Mouse (Mus musculus): Measurements from ENCODE around the gene Pcyt2.

Gene Pcyt2

GRCm38 (mm10) chr11:120617519-120618112 is at the start of gene Pcyt2:
Gene Pcyt2 (minus strand): TSS chr11:120617936.
- peak; percentile 94 for DNase-seq

DNA sequence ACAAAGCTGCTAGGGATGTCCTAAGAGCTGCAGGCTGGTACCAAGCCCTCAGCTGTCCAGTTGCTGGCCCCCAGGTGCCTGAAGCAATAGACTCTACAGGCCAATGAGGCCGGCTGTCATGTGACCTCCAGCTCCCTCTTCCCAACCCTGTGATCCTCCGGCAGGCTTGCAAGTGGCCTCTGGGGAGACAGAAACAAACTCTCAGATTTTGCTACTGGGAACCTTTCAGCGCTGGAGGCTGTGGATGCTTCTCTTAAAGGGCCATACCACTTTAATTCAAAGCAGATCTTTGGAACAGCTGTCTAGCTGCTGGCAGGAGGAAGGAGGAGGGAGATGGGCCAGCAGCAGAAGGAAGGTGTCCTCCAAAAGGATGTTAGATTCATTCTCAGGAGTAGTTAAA is 48.9 kb upstream of the Pcyt2 start:
- no peak for DNase-seq

DNA sequence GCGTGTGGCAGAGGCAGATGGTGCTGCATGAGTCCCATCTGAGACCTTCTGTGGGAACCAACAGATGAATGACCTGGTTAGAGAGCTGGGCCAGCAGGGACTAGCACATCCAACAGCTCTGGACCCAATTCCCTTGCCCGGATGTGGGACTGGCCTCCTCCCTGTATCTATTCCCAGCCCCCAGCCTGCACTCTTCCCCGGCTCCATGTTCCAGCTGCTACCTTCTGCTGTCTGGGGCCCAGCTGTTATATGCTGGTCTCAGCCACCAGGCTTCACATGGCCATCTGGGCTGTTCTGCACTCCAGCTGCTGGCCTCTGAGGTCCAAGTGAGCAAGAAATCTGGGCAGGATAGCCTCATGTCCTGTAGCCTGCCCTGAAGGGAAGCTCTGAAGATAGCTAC is 47.7 kb upstream of the Pcyt2 start:
- no peak for DNase-seq

DNA sequence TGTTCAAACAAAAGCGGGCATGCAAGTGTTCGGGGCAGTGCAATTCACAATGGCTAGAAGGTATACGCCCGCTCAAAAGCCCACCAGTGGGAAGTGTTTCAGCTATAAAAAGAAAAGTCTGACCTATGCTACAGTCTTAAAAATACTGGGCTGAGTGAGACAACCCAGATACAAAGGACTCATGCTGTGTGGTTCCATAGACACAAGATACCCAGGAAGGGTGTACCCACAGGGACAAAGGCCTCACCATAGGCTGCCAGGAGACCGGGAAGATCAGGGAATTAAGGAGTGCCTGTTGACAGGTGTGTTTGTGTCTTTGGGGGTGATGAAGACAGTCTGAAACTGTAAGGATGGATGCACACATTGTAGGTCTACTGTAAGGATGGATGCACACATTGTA is 46.0 kb upstream of the Pcyt2 start:
- no peak for DNase-seq

DNA sequence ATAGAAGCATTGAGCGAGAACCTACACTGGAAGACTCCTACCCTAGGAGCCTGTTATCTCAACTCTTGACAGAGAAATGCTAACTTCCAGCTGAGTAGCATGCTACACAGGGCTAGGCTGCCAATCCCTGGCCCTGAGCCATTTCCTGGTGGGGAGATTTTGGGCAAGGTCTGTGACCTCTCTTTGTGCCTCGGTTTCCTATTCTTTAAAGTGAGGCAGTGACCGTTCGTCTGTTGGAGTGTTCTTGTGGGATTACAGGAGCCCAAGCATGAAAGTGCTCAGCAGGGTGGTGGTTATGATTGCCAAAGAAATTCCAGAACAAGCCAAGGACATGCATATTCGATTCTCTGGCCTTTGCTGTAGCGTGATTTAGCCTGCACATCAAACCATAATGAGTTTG is 45.0 kb upstream of the Pcyt2 start:
- DNase-seq = no peak

GRCm38 (mm10) chr11:120661076-120661460 is 43.3 kb upstream of the Pcyt2 start, which contains the start of gene Notum:
Gene Notum (minus strand): TSS chr11:120661175.
- no peak for DNase-seq

DNA sequence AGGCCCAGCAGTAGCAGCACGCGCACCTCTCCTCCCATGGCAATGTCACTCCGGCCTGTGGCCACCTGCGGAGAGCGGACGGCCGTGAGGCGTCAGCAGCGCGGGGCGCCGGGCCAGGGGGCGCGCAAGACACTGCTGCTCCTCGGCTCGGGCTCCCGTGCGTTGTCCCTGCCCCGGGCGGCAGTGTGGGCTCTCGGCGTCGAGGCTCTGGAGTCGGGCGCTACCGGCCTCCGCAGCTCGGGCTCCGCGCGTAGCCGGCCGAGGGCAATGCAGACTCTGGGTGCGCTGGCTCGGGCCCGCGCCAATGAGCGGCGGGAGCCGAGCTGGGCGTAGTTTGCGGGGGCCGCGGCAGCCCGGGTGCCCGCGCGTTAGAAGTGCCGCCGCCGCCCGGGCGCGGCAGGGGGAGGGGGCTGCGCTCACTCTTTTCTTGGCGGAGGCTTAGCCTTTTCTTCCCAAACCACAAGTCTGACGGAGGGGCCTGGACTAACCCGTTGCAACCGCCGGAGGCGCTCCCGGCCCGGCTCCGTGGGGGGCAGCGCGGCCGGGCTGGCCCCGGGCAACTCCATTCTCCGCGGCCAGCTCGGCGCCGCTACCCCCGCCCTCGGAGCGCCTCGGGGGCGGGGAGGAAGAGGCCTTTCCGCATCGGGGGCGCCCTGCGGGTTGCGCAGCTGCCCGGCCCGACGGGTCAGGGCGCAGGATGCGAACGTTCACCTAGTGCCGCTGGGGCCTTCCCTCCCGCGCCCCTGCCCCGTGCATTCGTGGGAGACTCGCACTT is 42.8 kb upstream of the Pcyt2 start:
- no peak for DNase-seq

DNA sequence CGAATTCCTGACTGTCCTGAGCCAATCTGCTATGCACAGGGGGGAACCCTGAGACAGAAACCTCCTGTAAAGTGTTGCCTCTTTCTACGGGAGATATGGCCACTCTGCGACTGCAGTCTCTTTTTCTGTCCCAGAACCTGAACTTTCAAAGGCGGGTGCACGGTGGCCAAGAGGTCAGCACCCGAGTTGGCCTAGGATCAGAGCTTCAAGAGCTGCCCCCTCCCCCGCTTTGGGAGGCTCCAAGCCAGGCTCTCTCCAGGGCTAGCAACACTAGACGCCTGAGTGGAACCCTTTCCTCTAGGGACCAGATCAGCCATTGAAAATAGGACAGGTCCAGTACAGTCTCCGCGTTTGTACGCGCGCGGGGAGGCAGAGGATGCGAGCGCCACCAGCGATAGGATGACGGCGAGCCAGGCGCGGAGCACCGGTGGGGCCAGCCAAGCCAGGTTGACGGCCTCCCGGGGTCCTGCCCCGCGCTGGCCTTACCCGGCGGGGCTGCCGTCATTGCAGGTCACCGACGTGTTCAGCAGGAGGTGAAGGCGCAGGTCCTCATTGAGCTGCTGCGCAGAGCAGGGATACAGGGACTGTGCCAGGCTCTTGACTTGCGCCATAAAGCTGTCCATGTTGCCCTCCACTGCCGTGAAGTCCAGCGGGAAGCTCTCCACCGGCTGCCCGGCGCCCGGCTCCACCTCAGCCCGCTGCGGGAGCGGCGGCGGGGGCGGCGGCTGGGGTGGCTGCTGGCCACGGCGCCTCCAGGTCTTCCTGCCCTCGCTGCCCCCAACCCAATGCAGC is 42.0 kb upstream of the Pcyt2 start:
- DNase-seq = no peak

GRCm38 (mm10) chr11:120658876-120659410 is 41.2 kb upstream of the Pcyt2 start:
- DNase-seq = peak; percentile 72

- DNase-seq = no peak
Observed at GRCm38 (mm10) chr11:120657301-120657700, 39.6 kb upstream of the Pcyt2 start.

- DNase-seq = no peak
Observed at GRCm38 (mm10) chr11:120654741-120655140, 37.0 kb upstream of the Pcyt2 start.

DNA sequence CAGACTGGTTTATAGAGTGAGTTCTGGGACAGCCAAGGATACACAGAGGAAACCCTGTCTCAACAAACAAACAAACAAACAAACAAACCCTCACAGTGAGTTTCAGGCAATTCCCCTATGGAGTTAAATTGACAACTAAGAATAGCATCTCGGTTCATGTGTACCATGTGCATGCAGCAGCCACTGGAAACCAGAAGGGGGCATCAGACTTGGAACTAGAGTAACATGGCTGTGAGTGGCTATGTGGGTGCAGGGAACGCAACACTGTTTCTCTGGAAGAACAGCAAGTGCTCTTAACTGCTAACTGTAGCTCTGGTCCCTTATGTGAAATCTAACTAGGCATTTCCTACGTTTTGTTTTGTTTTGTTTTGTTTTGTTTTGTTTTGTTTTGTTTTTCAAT is 34.1 kb upstream of the Pcyt2 start:
- no peak for DNase-seq

GRCm38 (mm10) chr11:120648001-120648476 is 30.3 kb upstream of the Pcyt2 start, which contains the start of gene Myadml2:
Gene Myadml2 (minus strand): TSS chr11:120648158.
- no peak for DNase-seq

- DNase-seq = no peak
Observed at GRCm38 (mm10) chr11:120647047-120647830, 29.5 kb upstream of the Pcyt2 start.

DNA sequence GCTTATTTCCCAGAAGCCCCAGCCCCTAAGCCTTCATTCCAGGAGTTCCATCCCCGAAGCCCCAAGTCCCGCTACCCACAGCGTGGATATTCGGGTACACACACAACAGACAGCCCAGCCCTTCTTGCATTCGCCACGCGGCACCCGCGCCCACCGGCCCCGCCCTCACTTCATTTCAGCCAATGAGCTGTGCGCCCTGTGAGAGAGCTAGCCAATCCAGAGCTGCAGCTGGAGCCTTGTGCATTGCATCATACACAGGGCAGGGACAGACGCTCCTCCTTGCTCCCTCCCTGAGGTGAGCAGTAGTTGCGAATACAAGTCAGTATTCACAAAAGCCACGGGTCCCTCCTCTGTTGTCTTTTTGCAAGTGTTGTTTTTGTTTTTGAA is 25.9 kb upstream of the Pcyt2 start, which contains the start of gene Pycr1:
TSS of gene Pycr1 (minus strand) at position 169 of the 387 bp plus-strand sequence.
- peak; percentile 93 for DNase-seq

DNA sequence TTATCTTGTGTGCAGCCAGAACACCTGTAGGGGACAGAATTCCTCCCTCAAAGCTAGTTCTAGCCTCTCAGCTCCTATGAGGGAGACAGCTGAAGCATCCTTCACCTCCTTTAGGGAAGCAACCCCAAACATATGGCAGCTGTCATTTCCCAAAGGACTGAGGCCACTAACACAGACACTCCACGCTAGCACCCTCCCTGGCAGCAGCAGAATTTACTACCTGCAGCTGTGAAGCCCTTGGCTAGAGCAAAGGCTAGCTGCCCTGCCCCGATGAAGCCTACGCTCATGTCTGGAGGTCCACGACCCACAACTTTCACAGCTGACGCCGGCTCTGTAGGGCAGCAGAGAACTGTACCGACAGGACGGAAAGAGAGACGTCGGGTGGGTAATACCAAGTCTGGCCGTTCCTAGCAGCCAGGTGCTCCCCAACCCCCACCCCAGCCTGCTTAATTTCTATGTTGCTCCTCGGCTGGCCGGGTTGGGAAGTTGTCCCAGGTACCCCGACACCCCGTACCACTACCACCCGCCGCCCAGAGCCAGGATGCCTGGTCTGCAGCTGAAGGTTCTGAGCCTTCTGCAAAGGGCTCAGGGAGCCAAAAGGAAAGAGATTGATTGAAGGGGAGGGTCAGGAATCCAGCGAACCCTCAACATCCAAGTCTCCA is 25.3 kb upstream of the Pcyt2 start:
- no peak for DNase-seq

DNA sequence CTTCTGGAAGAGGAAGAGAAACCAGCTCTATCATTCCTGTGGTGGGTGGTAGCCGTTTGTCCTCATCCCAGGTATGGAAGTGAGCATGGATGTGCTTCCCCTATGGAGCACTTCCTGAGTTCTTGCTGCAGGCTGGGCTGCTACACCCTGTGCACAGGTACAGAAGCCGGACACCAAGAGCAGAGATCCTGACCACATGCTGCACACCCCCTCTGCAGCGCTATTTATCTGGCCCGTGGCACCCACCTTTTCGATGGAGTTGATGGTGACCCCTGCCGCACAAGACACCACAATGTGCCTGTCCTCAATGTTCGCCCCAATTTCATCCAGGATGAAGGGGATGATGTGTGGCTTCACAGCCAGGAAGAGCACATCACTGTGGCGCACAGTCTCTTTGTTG is 24.1 kb upstream of the Pcyt2 start:
- DNase-seq = no peak

DNA sequence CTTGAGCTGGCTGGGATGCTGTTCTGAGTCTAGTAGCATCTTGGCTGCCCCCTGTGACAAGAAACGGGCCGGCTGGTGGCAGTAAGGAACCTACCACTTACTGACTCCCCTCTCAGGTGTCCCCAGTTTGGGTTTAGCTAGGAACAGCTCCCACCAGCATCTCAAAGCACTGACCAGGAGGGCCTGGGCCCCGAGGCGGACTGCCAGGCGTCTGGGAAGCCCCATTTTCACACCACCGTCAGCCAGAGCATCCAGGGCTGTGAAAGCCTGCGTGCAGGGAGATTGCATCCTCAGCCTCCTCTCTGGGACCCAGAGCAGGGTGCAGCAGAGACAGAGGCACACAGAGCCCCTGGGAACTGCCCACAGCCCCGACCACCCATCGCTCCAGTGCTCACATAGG is 23.5 kb upstream of the Pcyt2 start:
- no peak for DNase-seq

- DNase-seq = no peak
Observed at GRCm38 (mm10) chr11:120634810-120635209, 17.1 kb upstream of the Pcyt2 start.

DNA sequence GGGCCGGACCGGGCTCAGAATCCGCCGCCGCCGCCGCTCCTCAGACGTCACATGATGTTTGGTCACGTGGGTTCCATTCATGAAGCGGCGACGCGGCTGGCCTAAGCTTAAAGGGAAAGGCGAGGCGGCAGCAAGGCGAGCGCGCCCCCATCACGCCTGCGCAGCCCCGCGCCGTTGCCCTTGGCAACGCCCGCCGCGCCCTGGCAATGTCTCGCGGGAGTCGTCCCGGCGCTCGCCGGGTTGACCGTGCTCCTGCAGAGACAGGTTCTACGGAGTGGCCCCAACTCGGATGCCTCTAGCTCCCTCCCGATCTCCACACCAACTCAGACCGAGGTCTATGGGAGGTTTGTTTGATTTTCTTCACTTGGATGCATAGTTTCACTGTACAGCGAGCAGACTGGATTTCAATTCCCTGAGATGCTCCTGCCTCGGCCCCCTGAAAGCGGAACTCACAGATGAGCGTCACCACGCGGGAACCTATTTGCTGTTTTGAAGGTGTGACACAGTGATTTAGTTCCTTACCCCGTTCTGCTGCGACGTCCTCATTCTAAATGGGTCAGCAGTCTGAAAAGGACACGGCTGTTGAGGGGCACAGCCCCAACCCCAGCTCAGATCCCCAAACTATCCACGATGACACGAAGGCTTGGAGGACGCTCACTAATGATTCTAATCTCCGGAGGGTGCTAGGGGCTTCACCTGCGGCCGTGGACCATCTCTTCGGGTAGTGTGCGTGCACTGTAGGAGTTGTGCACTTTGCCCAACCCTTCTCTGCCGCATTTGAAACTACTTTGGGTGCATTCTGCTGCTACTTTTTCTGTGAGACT is 16.0 kb upstream of the Pcyt2 start, which contains the start of gene Mafg:
TSS of gene Mafg (minus strand) at position 81 of the 824 bp plus-strand sequence.
- DNase-seq = peak; percentile 93

All from right cerebral cortex, postnatal 25 days (tissue).